Mouse (Mus musculus): ENCODE results near the gene Tnfrsf19. TPM values are rescaled to one million over a fixed set of nuclear protein-coding genes. Genes with fewer than 3 reads are reported as not detected.

The Tnfrsf19 gene
- polyA plus RNA-seq, 1 experiment from 2014 or later, result 18.9 TPM

DNA sequence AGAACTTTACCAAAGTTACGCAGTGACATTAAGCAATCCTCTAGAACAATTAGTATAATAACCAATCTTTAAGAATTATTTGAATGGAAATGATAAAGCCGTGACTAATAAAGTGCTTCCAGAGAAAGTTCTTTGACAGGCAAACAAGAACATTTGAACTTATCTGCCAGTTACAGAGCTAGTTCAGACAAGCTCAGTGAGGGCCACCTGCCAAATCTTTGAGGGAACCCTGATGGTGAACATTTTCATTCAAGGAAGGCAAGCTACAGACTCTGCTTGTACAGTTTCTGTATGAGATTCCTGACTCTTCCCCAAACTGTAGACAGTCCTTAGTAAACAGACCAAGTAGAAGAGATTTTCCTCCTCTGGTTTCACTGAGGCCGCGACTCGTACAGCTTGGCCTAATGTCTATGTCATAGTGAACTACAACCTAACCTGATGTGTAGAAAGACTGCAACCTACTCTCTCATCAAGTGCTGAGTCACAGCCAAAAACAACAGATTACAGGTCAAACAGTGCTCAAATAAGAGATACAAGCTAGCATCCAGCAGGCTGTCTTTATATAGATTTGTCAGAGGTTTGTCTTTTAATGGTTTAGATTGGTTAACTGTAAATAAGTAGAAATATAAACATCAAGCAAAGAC, 65.9 kb downstream of the Tnfrsf19 start:
- no peak overlapping the region for H3K9ac ChIP-seq (replicated peaks; ENCODE audit: low read length)
- H3K4me2 ChIP-seq (replicated peaks; ENCODE audit: low read depth, low read length), result no peak overlapping the region
- ATAC-seq (ENCODE audit: low FRiP score, low TSS enrichment), result no peak
- no peaks in the 10 kb centered on the region for H3K36me3 ChIP-seq (ENCODE audit: insufficient read depth, low read length)
- H3K4me1 ChIP-seq (ENCODE audit: insufficient read depth, low read length), result peaks cover 13% of the 10 kb centered on the region
- H3K27ac ChIP-seq (ENCODE audit: low read length), result no peak overlapping the region
- no peaks in the 10 kb centered on the region for H3K9me3 ChIP-seq (ENCODE audit: low read length)
- 75% methylated on average over 5 of the region's 5 CpGs for WGBS
- no peak overlapping the region for H3K4me3 ChIP-seq (ENCODE audit: low read length)
- H3K27me3 ChIP-seq (ENCODE audit: insufficient read depth, low read length), result no peaks in the 10 kb centered on the region

DNA sequence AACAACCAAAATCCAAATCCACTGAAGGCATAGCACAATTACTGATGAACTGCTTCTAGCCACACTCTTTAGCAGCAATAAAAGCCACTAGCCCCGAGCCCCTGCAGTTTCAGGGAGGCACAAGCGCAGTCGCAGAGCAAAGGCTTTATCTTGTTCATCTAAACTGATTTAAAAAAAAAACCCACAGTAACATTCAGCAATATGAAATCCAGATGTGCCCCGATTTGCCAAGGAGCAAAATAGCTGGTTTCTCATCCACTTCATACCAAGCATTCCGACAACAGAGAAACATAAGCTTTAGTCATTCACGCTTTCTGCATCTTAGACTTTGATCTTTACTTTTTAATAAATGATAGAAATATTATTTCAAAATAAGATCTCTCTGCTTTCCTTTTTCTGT, 68.2 kb downstream of the Tnfrsf19 start:
- no peak overlapping the region for H3K27ac ChIP-seq (ENCODE audit: low read length)
- no peak for ATAC-seq (ENCODE audit: low FRiP score, low TSS enrichment)
- H3K4me1 ChIP-seq (ENCODE audit: insufficient read depth, low read length), result no peaks in the 10 kb centered on the region
- no peaks in the 10 kb centered on the region for H3K27me3 ChIP-seq (ENCODE audit: insufficient read depth, low read length)
- no peak overlapping the region for H3K9ac ChIP-seq (replicated peaks; ENCODE audit: low read length)
- no peaks in the 10 kb centered on the region for H3K9me3 ChIP-seq (ENCODE audit: low read length)
- no peak overlapping the region for H3K4me3 ChIP-seq (ENCODE audit: low read length)
- 61% methylated on average over 6 of the region's 6 CpGs for WGBS
- no peak overlapping the region for H3K4me2 ChIP-seq (replicated peaks; ENCODE audit: low read depth, low read length)
- H3K36me3 ChIP-seq (ENCODE audit: insufficient read depth, low read length), result no peaks in the 10 kb centered on the region

DNA sequence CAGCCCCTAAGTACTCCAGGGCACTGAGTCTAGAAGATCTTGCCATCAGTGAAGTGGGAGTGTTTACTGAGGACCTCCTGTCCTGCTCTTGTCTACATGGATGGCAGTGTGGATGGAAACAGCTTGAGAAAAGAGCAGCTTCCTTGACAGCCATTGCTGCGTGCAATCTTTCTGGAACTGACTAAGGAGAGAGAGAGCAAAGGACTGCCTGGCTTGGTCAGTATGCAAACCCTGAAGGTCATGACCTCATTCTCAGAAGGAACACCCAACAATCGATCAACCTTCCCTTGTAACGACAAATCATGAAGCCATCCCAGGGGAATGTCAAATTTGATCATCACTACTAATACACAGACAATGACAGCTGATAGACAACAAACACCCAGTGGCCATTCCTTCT, 70.1 kb downstream of the Tnfrsf19 start:
- Histone ChIP-seq H3K4me2 (replicated peaks; ENCODE audit: low read depth, low read length) (no peak overlapping the region), H3K9me3 (ENCODE audit: low read length) (no peaks in the 10 kb centered on the region), H3K4me3 (ENCODE audit: low read length) (no peak overlapping the region), H3K4me1 (ENCODE audit: insufficient read depth, low read length) (no peaks in the 10 kb centered on the region), H3K27ac (ENCODE audit: low read length) (no peak overlapping the region), H3K36me3 (ENCODE audit: insufficient read depth, low read length) (no peaks in the 10 kb centered on the region), H3K27me3 (ENCODE audit: insufficient read depth, low read length) (no peaks in the 10 kb centered on the region), H3K9ac (replicated peaks; ENCODE audit: low read length) (no peak overlapping the region)
- 85% methylated on average over 3 of the region's 3 CpGs for WGBS
- no peak for ATAC-seq (ENCODE audit: low FRiP score, low TSS enrichment)

DNA sequence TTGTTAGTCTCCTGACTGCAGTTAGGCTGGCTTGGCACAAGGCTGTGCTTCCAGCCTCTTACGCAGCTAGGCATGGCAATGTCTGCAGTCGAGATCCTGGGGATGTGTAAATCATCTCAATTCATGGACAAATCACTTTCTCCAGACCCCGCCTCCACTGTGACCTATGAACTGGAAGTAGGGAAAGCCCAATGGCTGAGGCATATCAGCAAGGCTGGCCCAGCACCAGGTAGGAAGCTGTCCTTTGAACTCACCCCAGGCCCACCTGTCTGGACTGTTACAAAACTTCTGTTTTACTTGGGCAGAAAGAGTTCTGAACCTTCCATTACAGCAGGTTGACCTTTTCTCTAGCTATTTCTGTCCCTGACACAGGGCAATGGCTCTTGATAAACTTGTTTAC, 70.6 kb downstream of the Tnfrsf19 start:
- ATAC-seq (ENCODE audit: low FRiP score, low TSS enrichment), result no peak
- H3K4me2 ChIP-seq (replicated peaks; ENCODE audit: low read depth, low read length), result no peak overlapping the region
- H3K36me3 ChIP-seq (ENCODE audit: insufficient read depth, low read length), result no peaks in the 10 kb centered on the region
- WGBS, result 66% methylated on average over 3 of the region's 3 CpGs
- H3K27ac ChIP-seq (ENCODE audit: low read length), result no peak overlapping the region
- no peak overlapping the region for H3K4me3 ChIP-seq (ENCODE audit: low read length)
- no peaks in the 10 kb centered on the region for H3K4me1 ChIP-seq (ENCODE audit: insufficient read depth, low read length)
- no peaks in the 10 kb centered on the region for H3K27me3 ChIP-seq (ENCODE audit: insufficient read depth, low read length)
- H3K9ac ChIP-seq (replicated peaks; ENCODE audit: low read length), result no peak overlapping the region
- no peaks in the 10 kb centered on the region for H3K9me3 ChIP-seq (ENCODE audit: low read length)

DNA sequence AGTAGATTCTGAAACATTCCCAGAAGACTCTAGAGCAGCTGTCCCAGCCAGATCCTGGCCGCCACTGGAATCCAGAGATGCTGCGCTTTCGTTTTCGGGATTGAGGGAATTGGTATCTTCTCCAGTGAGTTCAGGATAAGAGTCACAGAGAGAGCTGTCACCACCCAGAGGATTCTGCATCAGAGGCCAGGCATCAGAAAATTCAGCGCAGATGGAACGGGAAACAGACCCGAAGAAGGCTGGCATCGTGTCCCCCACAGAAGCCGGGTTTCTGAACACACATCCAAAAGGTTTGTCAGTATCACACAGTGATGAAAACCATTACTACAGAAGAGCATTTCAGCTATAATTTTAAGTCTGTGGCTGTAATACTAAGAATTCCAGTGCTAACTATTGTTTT, 75.3 kb downstream of the Tnfrsf19 start:
- Histone ChIP-seq H3K4me2 (replicated peaks; ENCODE audit: low read depth, low read length) (no peak overlapping the region), H3K27me3 (ENCODE audit: insufficient read depth, low read length) (no peaks in the 10 kb centered on the region), H3K4me3 (ENCODE audit: low read length) (no peak overlapping the region), H3K4me1 (ENCODE audit: insufficient read depth, low read length) (no peaks in the 10 kb centered on the region), H3K27ac (ENCODE audit: low read length) (no peak overlapping the region), H3K9me3 (ENCODE audit: low read length) (no peaks in the 10 kb centered on the region), H3K36me3 (ENCODE audit: insufficient read depth, low read length) (0 out of 2 replicates have a peak, but pooled peaks cover 2% of the 10 kb centered on the region), H3K9ac (replicated peaks; ENCODE audit: low read length) (no peak overlapping the region)
- no peak for ATAC-seq (ENCODE audit: low FRiP score, low TSS enrichment)
- 94% methylated on average over 9 of the region's 9 CpGs for WGBS

DNA sequence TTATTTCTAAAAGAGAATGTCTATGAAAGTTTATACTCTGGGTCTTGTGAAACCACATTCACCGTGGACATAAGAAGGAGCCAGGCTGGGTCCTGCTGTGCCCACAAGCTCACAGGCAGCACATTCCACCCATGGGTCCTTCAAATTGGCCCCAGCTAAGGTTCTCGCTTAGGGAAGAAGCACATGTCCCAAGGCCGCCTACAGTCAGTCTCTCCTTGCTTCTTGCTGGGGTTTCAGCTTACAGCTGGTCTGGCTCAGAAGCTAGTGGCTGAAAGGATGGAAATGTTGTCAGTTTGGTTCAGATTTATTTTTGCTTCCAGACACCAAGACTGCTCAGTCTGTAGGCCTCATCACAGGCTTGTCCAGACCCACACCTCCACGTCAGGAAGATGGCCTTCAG, 80.2 kb downstream of the Tnfrsf19 start:
- Histone ChIP-seq H3K9me3 (ENCODE audit: low read length) (no peaks in the 10 kb centered on the region), H3K4me2 (replicated peaks; ENCODE audit: low read depth, low read length) (no peak overlapping the region), H3K27ac (ENCODE audit: low read length) (no peak overlapping the region), H3K27me3 (ENCODE audit: insufficient read depth, low read length) (no peaks in the 10 kb centered on the region), H3K9ac (replicated peaks; ENCODE audit: low read length) (no peak overlapping the region), H3K4me1 (ENCODE audit: insufficient read depth, low read length) (no peaks in the 10 kb centered on the region), H3K4me3 (ENCODE audit: low read length) (no peak overlapping the region), H3K36me3 (ENCODE audit: insufficient read depth, low read length) (0 out of 2 replicates have a peak, but pooled peaks cover 2% of the 10 kb centered on the region)
- no peak for ATAC-seq (ENCODE audit: low FRiP score, low TSS enrichment)
- WGBS, result 75% methylated on average over 4 of the region's 4 CpGs

DNA sequence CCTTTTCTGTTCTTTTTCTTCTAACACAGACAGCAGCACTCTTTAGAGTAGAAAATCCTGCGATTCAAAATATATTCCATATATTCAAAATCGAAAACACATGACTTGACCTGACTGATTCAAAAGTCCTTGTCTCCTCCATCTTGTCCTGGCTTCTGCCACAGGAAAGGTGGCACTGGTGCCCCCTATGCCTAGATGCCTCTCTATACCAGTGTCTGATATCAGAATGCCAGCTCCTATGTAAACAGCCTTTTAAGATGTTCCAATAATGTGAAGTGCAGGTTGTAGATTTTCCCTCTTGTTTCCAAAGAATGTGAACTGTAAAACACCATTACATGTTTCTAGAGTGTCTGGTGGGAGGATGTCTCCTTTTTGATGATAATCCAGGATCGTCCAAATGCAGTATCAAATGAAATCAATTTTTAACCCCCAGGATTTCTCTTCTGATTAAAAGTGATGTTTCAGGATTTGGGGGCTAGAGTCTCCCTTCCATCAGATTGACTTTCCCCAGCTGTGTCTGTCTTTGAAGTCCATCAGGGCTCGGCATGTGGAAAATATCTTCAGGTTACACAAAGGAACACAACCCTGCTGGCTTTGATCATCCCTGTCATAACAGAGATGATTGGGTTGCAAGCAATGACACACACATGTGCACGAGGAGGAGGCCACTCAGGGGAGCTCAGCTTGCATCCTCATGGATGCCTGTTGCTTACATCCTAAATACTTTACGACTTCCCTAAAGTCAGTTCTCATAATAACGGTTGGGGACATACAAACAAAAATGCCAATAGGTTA, 82.1 kb downstream of the Tnfrsf19 start:
- WGBS, result 71% methylated on average over 7 of the region's 7 CpGs
- Histone ChIP-seq H3K4me3 (ENCODE audit: low read length) (no peak overlapping the region), H3K9ac (replicated peaks; ENCODE audit: low read length) (no peak overlapping the region), H3K9me3 (ENCODE audit: low read length) (no peaks in the 10 kb centered on the region), H3K4me2 (replicated peaks; ENCODE audit: low read depth, low read length) (no peak overlapping the region), H3K36me3 (ENCODE audit: insufficient read depth, low read length) (no peaks in the 10 kb centered on the region), H3K27ac (ENCODE audit: low read length) (no peak overlapping the region), H3K27me3 (ENCODE audit: insufficient read depth, low read length) (no peaks in the 10 kb centered on the region), H3K4me1 (ENCODE audit: insufficient read depth, low read length) (no peaks in the 10 kb centered on the region)
- ATAC-seq (ENCODE audit: low FRiP score, low TSS enrichment), result no peak

DNA sequence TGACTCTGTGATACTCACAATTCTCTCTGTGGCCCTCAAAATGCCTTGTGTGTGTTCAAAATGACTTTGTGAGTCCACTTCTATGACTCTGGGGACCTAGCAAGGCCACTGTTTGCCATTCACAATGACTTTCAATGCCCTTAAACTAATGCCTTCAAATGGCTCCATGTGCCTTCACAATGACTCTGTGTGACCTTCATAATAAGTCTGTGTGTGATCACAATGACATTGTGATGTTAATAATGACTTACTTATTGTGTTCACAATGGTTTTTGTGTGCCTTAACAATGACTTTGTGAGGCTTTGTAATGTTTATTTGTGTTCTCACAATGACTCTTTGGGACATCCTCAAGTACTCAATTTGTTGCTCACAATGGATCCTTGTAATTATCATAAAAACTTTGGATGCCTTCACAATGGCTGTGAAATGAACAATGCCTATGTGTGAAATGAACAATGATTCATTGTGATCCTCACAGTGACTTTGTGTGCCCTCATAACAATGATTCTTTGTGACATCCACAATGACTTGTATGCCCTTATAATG, 88.6 kb downstream of the Tnfrsf19 start:
- Histone ChIP-seq H3K9ac (replicated peaks; ENCODE audit: low read length) (no peak overlapping the region), H3K27me3 (ENCODE audit: insufficient read depth, low read length) (no peaks in the 10 kb centered on the region), H3K4me2 (replicated peaks; ENCODE audit: low read depth, low read length) (no peak overlapping the region), H3K36me3 (ENCODE audit: insufficient read depth, low read length) (no peaks in the 10 kb centered on the region), H3K4me3 (ENCODE audit: low read length) (no peak overlapping the region), H3K27ac (ENCODE audit: low read length) (no peak overlapping the region), H3K9me3 (ENCODE audit: low read length) (no peaks in the 10 kb centered on the region), H3K4me1 (ENCODE audit: insufficient read depth, low read length) (no peaks in the 10 kb centered on the region)
- no peak for ATAC-seq (ENCODE audit: low FRiP score, low TSS enrichment)

DNA sequence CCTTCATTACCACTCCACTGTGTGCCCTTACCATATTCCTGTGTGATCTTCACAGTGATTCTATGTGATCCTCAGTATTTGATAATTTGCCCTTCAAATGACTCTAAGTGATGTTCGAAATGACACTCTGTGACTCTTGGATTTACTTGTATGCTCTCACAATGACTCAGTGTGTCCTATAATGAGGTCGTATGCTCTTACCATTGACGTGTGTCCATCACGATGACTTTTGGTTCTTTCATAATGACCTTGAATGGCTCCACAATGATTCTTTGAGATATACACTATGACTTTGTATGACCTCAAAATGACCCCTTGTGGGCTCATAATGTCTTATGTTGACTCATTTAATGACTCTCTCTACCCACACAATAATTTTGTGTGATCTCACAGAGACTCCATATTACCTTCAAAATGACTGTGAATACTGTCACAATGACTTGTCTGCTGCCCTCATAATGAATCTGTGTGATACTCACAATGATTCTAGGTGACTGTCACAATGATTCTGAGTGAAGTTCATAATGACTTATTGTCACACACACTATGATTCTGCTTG, 108.7 kb downstream of the Tnfrsf19 start:
- ATAC-seq (ENCODE audit: low FRiP score, low TSS enrichment), result no peak
- H3K27me3 ChIP-seq (ENCODE audit: insufficient read depth, low read length), result no peaks in the 10 kb centered on the region

DNA sequence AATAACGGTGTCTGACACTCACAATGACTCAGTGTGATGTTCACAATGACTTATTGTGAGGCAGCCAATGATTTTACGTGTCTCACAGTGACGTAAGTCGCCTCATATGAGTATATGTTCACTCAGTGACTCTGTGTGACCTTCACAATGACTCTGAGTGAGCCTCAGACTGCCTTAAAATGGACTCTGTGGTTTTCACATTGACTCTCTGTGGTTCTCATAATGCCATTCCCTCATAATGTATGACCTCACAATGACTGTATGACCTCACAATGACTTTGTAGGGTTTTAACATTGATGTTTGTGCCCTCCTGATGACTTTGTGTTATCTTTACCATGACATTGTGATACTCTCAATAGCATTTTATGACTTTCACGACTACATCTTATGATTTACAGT, 110.6 kb downstream of the Tnfrsf19 start:
- no peaks in the 10 kb centered on the region for H3K27me3 ChIP-seq (ENCODE audit: insufficient read depth, low read length)
- no peaks in the 10 kb centered on the region for H3K36me3 ChIP-seq (ENCODE audit: insufficient read depth, low read length)
- H3K4me1 ChIP-seq (ENCODE audit: insufficient read depth, low read length), result no peaks in the 10 kb centered on the region
- WGBS, result 82% methylated on average over 5 of the region's 5 CpGs
- H3K4me3 ChIP-seq (ENCODE audit: low read length), result no peak overlapping the region
- no peak overlapping the region for H3K27ac ChIP-seq (ENCODE audit: low read length)
- ATAC-seq (ENCODE audit: low FRiP score, low TSS enrichment), result no peak
- H3K9ac ChIP-seq (replicated peaks; ENCODE audit: low read length), result no peak overlapping the region
- H3K4me2 ChIP-seq (replicated peaks; ENCODE audit: low read depth, low read length), result no peak overlapping the region
- no peaks in the 10 kb centered on the region for H3K9me3 ChIP-seq (ENCODE audit: low read length)

More for the DNA sequence above, 108.7 kb downstream of the Tnfrsf19 start:
- Histone ChIP-seq H3K4me3 (ENCODE audit: low read length) (no peak overlapping the region), H3K9ac (replicated peaks; ENCODE audit: low read length) (no peak overlapping the region), H3K9me3 (ENCODE audit: low read length) (no peaks in the 10 kb centered on the region), H3K4me2 (replicated peaks; ENCODE audit: low read depth, low read length) (no peak overlapping the region), H3K36me3 (ENCODE audit: insufficient read depth, low read length) (no peaks in the 10 kb centered on the region), H3K27ac (ENCODE audit: low read length) (no peak overlapping the region), H3K4me1 (ENCODE audit: insufficient read depth, low read length) (no peaks in the 10 kb centered on the region)
- 94% methylated on average over 4 of the region's 4 CpGs for WGBS

Measured in kidney, embryonic 16.5 days (tissue).